Mouse (Mus musculus): ENCODE results near the gene Ncoa7. TPM values are rescaled to one million over a fixed set of nuclear protein-coding genes. Genes with fewer than 3 reads are reported as not detected.

The Ncoa7 gene
- total RNA-seq, 2 experiments from 2014 or later: 20.8 to 25.6 TPM

DNA sequence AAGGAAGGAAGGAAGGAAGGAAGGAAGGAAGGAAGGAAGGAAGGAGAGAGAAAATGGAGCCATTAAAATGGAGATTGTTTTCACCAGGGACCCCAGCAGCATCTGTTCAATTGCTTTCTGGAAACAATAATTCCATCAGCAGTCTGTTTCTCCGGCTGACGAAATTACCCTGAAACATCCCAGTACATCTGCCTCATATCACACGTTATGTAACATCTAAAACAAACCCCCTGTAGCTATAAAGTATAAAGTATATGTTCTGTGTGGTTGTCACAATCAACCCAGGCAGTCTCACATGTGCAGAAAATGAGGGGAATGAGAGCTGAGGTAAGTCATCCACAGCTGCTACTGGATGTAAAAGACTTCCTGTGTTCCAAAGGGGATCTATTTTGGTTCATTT lies 49.0 kb downstream of the Ncoa7 start:
- ATAC-seq (replicated peaks; ENCODE audit: low FRiP score, low TSS enrichment, poor library complexity, severe bottlenecking): no peak

DNA sequence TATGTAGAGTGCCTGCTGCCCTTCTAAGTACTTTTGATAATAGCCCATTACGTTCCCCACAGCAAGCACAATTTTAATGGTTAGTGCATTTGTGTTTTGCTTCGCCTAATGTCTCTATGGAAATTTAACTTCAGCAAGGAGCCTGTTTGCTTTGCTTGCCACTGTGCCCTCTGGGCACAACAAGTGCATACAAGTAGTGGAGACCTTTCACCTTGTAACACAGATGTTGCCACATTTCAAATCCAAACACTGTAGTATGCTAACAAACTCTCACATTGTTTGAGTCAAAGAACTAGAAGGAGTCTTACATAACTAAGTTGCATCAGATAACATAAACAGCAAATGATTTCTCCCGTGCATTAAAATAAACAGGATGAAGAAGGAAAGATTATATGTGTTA lies 50.6 kb downstream of the Ncoa7 start:
- no peak for ATAC-seq (replicated peaks; ENCODE audit: low FRiP score, low TSS enrichment, poor library complexity, severe bottlenecking)

DNA sequence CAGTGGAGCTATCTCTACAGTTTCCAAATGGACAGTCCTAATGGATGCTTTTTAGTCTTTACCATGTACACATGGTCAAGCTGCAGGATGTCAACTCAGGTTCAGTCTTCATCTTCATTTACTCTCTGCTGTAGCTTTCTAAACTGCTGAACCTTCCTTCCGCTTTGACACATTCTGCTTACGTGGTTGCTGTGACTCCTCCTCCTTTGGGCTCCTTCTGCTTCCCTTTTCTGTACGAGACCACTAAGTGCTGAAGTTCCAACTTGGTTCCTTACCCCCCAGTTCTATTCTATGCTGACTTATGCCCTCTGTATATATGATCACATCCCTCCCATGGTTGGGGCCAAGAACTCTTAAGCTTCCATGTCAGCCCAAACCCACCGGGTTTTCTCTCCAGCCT lies 51.5 kb downstream of the Ncoa7 start:
- ATAC-seq (replicated peaks; ENCODE audit: low FRiP score, low TSS enrichment, poor library complexity, severe bottlenecking): no peak

DNA sequence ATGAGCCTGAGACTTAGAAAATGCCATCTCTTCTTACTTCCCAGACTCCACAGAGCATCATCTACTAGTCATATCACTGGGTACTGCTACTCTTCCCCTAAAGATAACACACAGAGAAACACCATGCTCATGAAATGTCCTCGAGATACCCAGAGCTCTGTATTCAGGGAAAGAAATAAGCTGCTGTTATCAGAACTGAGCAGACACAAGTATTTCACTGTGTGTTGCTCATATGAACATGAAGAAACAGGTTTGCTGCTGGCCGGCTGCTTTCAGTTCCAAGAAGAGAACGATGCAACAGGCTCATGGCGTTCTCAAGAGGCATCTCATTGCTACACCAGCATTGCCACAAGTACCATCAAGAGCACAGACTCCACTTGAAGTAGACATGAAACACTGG lies 53.3 kb downstream of the Ncoa7 start:
- ATAC-seq (replicated peaks; ENCODE audit: low FRiP score, low TSS enrichment, poor library complexity, severe bottlenecking): peak; percentile 97

DNA sequence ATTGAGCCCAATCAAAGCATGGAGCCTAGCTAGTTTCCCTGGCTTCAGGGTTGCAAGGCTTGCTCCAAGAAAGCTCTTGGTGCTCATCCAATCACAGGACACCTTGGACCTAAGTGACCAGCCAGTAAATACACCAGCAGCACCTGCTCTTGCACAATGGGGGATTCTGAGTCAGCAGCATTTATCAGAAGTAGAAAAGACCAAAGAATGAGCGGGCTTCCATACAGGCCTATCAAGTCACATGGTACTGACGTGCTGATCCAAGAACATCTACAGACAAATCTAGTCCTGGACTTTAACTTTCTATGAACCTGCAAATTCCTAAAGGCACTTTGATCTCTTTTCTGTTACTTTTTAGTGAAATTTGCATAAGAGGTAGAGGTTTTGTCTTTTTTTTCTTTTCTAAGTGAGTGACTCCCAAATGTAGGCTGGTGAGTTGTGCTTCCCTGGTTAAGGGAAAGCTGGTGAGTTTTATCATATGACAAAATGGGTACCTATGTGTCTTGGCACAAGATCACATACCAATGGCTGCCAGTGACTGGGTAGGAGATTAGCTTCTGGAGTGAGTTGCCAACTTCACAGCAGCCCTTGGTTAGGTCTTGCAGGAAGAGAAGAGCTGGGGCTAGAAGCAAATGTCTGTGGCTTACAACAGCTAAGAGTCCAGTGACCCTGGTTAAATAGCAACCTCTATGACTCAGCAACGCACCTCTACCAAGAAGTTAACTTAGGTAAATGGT lies 57.7 kb downstream of the Ncoa7 start:
- peak; percentile 38; the same call in 1 of the 2 replicates for ATAC-seq (replicated peaks; ENCODE audit: low FRiP score, low TSS enrichment, poor library complexity, severe bottlenecking)

DNA sequence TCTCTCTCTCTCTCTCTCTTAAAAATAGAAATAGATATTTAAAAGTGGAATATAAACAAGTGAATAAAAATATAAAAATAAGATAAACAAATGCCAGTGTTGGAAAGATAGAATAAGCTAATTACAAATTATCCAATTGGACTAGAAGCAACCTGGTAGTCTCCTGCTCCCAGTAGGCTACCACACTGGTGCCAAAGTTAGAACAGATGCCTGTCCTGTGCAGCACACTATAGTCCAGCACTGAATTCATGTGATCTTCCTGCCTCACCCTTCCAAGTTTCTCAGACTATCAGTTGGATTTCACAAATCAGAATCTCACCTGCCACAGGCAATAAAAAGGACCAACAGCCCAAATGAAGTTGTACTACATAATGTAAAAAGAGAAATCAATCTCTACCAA lies 59.9 kb downstream of the Ncoa7 start:
- ATAC-seq (replicated peaks; ENCODE audit: low FRiP score, low TSS enrichment, poor library complexity, severe bottlenecking): no peak

DNA sequence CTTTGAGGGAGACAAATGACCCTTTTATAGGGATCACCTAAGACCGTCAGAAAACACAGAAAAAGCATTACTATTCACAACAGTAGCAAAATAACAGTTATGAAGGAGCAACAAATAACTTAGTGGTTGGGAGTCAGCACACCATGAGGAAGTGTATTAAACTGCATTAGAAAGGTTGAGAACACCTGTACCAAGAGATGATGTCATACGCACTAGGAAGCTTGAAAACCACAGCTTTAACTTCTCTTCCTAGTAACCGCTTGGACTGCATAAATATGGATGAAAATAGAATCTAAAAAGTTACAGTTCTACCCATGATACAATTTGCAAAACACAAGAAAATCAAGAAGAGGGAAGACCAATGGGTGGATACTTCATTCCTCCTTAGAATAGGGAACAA lies 64.7 kb downstream of the Ncoa7 start:
- no peak for ATAC-seq (replicated peaks; ENCODE audit: low FRiP score, low TSS enrichment, poor library complexity, severe bottlenecking)

DNA sequence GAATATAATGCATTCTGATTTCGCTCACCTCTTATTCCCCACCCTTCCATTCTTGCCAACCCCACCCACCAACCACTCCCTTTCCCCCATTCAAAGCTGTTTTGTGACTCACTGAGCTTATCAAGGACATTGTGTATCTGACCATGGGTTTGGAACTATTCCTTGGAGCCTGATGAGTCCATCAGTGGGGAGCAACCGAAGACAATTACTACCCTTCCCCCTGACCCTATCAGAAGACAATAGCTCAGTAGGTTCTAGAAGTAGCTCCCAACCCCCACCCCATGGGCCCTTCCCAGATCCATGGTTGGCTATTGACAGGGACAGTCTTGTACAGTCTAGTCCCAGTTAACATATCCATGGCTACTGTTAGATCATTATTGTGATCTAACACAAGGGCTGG lies 65.8 kb downstream of the Ncoa7 start:
- no peak for ATAC-seq (replicated peaks; ENCODE audit: low FRiP score, low TSS enrichment, poor library complexity, severe bottlenecking)

DNA sequence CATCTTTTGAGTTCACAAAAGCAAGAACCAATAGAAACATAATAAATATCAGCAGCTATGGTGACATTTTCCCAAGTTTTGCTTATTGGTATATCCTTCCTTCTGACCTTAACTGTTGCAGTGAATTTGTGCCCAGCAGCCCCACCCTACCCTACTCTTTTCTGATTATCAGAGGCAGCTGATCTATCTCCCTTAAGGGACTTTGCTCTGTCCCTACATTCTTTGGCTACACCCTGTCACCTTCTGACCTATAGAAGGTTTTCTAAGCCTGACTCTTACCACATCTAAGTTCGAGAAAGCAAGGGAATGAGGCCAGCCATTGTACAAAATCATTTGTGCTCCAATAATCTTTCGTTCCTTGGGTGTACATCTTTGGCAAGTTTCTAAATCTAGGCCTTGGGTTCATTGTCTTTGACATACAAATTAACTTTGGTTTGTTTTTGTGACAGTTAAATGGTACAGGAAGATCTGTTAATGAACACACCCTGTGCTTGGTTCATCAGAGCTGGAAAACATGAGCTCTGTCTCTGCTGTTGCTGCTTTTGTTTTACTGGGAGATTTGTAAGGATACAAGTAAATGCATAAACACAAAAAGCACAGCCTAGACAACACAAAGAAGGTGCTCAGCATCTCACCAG lies 69.9 kb downstream of the Ncoa7 start:
- peak; percentile 29; the same call in 1 of the 2 replicates for ATAC-seq (replicated peaks; ENCODE audit: low FRiP score, low TSS enrichment, poor library complexity, severe bottlenecking)

DNA sequence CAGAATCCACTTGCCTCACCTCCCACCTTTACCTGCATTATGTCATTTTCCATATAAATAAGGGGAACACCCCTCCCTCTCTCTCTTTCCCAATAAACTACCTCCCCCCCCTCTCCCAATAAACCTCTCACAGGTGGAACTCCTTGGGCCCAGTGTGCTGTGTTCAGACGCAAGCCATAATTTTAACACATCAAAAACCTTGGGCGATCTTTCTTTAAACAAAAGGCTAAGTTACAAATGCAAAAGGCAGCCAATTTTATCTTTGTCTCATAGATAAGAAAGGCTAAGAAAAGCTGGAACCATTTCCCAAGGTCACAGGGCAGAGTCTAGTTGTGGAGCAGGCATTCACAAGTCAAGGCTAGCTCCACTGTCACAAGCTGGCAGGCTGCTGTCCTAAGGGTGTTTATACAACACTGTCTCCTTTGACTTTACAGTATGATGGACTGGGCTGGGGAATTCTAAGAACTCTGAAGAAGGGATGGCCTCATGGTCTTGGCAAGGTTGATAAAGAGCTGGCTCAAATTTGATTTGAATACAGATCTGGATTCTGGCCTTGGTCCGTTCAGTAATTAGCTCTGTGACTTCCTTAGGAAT lies 71.7 kb downstream of the Ncoa7 start:
- ATAC-seq (replicated peaks; ENCODE audit: low FRiP score, low TSS enrichment, poor library complexity, severe bottlenecking): no peak

DNA sequence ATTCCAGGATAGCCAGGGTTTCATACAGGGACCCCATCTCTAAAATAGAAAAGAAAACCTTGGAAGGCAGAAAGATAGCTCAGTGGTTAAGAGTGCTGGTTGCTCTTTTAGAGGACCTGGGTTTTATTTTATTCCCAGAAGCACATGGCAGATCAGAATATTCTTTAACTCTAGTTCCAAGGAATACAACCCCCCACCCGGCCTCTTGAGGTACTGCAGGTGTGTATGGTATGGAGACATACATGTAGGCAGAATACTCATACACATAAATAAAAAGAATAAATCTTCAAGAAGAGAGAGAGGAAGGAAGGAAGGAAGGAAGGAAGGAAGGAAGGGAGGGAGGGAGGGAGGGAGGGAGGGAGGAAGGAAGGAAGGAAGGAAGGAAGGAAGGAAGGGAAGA lies 72.3 kb downstream of the Ncoa7 start:
- no peak for ATAC-seq (replicated peaks; ENCODE audit: low FRiP score, low TSS enrichment, poor library complexity, severe bottlenecking)

DNA sequence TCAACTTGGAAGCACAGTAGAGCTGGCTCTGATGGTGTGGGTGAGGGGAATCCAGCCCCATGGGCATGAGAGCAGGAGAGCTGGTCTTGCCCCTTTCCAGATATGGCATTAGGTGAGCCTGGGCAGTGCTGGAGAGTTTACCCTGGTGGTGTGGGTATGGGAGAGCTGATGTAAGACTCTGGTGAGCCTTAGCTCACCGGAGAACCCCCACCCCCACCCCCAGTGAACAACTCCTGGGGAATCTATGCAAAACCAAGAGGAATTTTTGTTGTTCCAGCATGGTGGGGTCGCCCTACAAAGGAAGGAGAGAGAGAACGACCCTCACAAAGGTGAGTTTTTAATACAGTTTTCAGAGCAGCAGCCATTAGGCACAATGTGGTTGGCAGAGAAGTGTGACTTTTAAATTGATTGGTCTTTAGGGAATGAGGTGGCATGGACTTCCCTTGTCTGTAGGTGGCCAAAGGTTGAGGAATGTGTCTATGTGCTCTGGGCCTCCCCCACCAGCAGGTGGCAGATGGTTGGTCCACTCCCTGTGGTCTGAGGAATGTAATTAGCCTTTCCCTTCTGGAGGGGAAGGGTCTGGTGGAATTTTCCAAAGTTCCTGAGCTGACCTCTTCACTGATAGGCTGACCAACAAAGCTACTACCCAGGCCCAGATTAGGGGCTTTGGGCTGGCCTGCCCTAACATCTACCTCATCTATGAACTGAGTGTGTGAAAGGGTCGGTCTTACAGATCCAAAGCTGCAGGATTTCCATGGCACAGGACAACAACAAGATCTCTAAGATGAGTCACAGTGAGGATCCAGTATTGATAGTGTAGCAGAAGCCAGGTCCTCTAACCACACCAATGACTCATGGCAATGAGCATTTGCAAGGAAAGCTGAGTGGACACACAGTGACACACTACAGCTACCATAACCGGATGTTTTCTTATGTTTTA lies 73.7 kb downstream of the Ncoa7 start:
- ATAC-seq (replicated peaks; ENCODE audit: low FRiP score, low TSS enrichment, poor library complexity, severe bottlenecking): peak; percentile 67; the same call in 1 of the 2 replicates

DNA sequence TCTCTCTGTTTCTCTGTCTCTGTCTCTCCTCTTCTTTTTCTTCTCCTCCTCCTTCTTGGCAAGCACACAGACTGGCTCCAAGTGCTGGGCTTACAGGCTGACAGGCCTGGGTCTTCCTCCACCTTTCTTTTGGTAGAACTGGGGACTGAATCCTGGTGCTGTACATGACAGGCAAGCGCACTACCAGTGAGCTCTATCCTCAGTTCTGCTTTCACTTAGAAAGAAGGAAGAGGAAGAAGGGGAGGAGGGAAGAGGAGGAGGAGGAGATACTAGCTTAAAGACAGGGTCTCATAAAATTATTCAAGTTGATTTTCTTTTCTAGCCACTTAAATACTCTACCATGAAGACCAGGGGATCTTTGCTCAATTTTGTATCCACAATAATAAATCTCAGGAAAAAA lies 80.1 kb downstream of the Ncoa7 start:
- no peak for ATAC-seq (replicated peaks; ENCODE audit: low FRiP score, low TSS enrichment, poor library complexity, severe bottlenecking)

DNA sequence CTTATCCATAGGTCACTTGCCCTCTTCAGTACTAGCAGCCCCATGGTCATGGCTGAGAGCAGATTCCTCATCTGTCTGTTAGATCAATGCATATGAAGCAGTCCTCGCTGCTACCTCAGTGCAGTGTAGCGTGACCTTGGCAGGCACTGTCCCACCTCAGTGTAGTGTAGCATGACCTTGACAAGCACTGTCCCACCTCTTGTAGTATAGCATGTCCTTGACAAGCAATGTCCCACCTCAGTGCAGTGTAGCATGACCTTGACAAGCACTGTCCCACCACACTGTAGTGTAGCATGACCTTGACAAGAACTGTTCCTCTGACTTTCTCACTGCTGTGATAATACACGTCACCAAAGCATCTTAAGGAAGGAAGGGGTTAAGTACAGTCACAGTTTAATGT lies 82.6 kb downstream of the Ncoa7 start:
- ATAC-seq (replicated peaks; ENCODE audit: low FRiP score, low TSS enrichment, poor library complexity, severe bottlenecking): no peak

DNA sequence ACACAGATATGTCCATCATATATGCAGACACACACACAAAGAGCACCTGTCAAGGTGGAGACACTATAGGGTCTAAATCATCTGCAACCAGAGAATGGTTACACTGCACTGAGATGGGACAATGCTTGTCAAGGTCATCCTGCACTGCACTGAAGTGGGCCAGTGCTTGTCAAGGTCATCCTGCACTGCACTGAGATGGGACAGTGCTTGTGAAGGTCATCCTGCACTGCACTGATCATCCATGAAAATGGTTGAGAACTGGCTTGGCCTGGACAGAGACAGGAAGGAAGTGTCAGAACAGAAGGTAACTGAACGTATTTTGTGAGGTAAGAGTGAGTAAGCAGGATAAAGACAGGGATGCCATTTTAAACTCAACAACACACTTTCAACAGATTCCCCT lies 83.2 kb downstream of the Ncoa7 start:
- ATAC-seq (replicated peaks; ENCODE audit: low FRiP score, low TSS enrichment, poor library complexity, severe bottlenecking): no peak

DNA sequence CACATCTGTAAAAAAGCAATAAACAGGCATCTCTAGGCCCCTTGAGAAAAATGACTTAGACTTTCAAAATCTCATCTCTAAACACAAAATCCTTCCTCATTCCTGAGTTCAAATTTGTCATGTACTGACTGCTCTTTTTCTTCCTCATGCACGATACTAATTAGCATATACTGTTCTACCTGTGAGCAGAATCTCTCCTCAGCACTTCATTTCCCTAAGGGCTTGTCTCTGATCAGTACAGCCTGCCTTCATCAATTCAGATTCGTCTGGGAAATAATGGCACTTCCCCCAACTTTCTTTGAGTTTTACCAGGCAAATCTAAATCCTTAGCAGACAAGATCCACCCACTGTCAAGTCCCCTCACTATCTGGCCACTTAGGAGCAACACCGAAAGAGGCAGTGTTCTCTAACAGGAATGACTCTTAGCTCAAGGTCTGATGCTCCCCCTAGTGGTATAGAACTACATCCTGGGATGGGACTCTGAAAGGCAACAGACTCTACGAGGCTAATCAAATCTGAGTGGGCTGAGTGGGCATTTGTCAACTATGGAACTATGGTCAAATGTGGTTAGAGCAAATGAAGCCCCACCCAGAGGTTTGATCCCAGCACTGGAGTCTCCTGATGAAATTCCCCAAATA lies 84.3 kb downstream of the Ncoa7 start:
- ATAC-seq (replicated peaks; ENCODE audit: low FRiP score, low TSS enrichment, poor library complexity, severe bottlenecking): peak; percentile 99

DNA sequence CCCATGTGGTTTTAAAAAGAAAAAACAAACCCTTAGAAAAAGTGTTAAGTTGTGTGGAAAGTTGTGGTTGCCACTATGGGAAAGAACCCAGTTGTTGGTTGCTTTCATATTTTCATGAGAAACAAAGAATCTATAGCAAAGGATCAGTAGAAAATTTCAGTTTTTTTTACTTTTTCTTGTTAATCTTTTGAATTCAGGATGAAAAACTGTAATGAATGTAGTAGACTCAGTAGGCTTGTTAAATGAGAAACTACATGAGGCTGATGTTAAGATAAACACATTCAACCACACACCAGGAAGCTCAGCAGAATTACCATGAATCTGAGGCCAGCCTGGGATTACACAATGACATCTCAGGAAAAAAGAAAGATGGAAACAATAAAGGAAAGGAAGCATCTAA lies 87.0 kb downstream of the Ncoa7 start:
- ATAC-seq (replicated peaks; ENCODE audit: low FRiP score, low TSS enrichment, poor library complexity, severe bottlenecking): no peak

DNA sequence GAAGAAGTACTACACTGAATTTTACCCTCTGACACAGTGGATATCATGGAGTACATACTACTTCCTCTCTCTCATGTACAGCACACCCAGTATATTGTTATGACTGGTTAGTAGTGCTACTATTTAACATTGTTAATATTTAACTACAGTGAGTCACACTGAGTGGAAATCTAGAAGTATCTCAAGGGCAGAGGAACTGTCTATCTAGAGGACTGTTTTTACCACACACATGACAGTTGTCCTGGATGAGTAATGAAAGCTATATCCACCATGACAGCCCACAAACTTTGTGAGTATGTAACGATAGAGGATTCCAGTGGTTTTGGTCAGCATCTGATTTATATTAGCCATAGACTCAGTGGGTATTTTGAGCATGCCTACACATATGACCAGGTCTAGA lies 90.6 kb downstream of the Ncoa7 start:
- no peak for ATAC-seq (replicated peaks; ENCODE audit: low FRiP score, low TSS enrichment, poor library complexity, severe bottlenecking)

DNA sequence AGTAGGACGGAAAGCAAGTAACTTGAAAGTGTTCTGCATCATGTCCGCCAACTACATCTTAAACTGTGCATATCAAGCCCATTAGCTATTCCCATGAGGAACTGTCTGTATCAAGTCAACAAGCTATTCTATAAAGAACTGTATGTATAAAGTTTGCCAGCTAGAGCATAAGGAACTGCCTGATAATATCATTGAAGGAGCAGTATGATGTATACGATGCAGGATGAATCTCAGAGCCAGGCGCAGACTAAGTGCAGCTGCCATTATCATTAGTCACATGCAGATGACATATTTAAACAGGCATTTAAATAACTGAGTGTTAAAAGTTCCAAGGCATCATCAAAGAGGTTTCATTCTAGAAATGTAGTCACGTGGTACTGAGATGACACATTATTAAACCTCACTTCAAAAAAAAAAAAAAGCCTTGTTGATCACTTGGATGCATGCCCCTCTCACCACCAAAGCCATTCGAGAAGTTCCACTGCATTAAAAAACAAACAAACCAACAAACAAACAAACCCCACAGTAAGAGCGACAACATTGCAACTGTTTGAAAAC lies 93.2 kb downstream of the Ncoa7 start:
- no peak for ATAC-seq (replicated peaks; ENCODE audit: low FRiP score, low TSS enrichment, poor library complexity, severe bottlenecking)
